ENCODE assay signal across 11 mouse cellular contexts in genomic region chr11:44323314-44323713, GRCm38 (mm10).
A peak's percentile ranks its signal among the peaks of the same experiment; 100 is the strongest.
DNase-seq lines count a peak whose midpoint lies in the region; ATAC-seq lines count a peak whose summit lies in the region.
"Had no signal": no experiment of that assay in that cellular context is flagged by ENCODE, and none has a peak within 500 bp of the region (broad histone marks: within the 10 kb centered on the region; RNA-seq: fewer than 3 reads in every experiment).

No protein-coding gene starts in this region.

- no peak overlapping the region for H3K4me2 ChIP-seq in liver, embryonic 11.5 days
- H3K4me2 ChIP-seq: embryonic facial prominence, embryonic 15.5 days; hindbrain, embryonic 15.5 days; limb, embryonic 12.5 days had no signal

- H3K27ac ChIP-seq in liver, embryonic 11.5 days (ENCODE audit: low read depth, low read length) = no peak overlapping the region
- no peak overlapping the region for H3K27ac ChIP-seq in embryonic facial prominence, embryonic 10.5 days (replicated peaks)
- H3K27ac ChIP-seq: embryonic facial prominence, embryonic 15.5 days; hindbrain, embryonic 15.5 days; limb, embryonic 12.5 days had no signal

- 63% methylated on average over 2 of the region's 2 CpGs for WGBS in liver, embryonic 11.5 days
- WGBS in embryonic facial prominence, embryonic 10.5 days = 76% methylated on average over 2 of the region's 2 CpGs

- H3K9me3 ChIP-seq in liver, embryonic 11.5 days (ENCODE audit: control insufficient read depth, low read length) = no peaks in the 10 kb centered on the region
- no peaks in the 10 kb centered on the region for H3K9me3 ChIP-seq in embryonic facial prominence, embryonic 10.5 days
- H3K9me3 ChIP-seq: embryonic facial prominence, embryonic 15.5 days; hindbrain, embryonic 15.5 days had no signal

- no peaks in the 10 kb centered on the region; the same call in 1 of the 2 replicates for H3K27me3 ChIP-seq in liver, embryonic 11.5 days (replicated peaks; ENCODE audit: control insufficient read depth, insufficient read depth, low read length)
- H3K27me3 ChIP-seq in embryonic facial prominence, embryonic 10.5 days (replicated peaks; ENCODE audit: low read depth, poor library complexity, severe bottlenecking) = no peaks in the 10 kb centered on the region
- H3K27me3 ChIP-seq: embryonic facial prominence, embryonic 15.5 days; hindbrain, embryonic 15.5 days; limb, embryonic 12.5 days had no signal

- ATAC-seq in liver, embryonic 11.5 days (replicated peaks; ENCODE audit: low FRiP score) = no peak

- no peak overlapping the region for H3K9ac ChIP-seq in liver, embryonic 11.5 days (ENCODE audit: low read depth, low read length)
- H3K9ac ChIP-seq: embryonic facial prominence, embryonic 15.5 days; hindbrain, embryonic 15.5 days; limb, embryonic 12.5 days had no signal

- peak; percentile 9 to 26 for DNase-seq in layer of hippocampus, adult 18-20 months (ENCODE audit: low spot score in 2 of 2)
- no peak for DNase-seq in layer of hippocampus, postnatal 25 days (ENCODE audit: extremely low spot score in 1 of 2, low spot score in 1 of 2)
- peak; percentile 85 for DNase-seq in adipocyte (ENCODE audit: low spot score)
- peak; percentile 75 to 81 for DNase-seq in heart, adult 9 months (ENCODE audit: low spot score in 2 of 2)
- DNase-seq in lung, postnatal 14 days = peak; percentile 24
- DNase-seq in liver, embryonic 11.5 days (ENCODE audit: low spot score) = no peak
- DNase-seq in cerebellum, adult 9-10 months = no peak
- DNase-seq in embryonic facial prominence, embryonic 10.5 days (ENCODE audit: low spot score) = no peak

- H3K36me3 ChIP-seq in liver, embryonic 11.5 days (ENCODE audit: control insufficient read depth, insufficient read depth, low read length) = no peaks in the 10 kb centered on the region
- no peaks in the 10 kb centered on the region for H3K36me3 ChIP-seq in embryonic facial prominence, embryonic 10.5 days (replicated peaks)
- H3K36me3 ChIP-seq: embryonic facial prominence, embryonic 15.5 days; hindbrain, embryonic 15.5 days; limb, embryonic 12.5 days had no signal

- no peaks in the 10 kb centered on the region for H3K4me1 ChIP-seq in liver, embryonic 11.5 days (replicated peaks; ENCODE audit: control insufficient read depth, insufficient read depth, low read length)
- H3K4me1 ChIP-seq in embryonic facial prominence, embryonic 10.5 days = no peaks in the 10 kb centered on the region
- H3K4me1 ChIP-seq: embryonic facial prominence, embryonic 15.5 days; hindbrain, embryonic 15.5 days; limb, embryonic 12.5 days had no signal

- no peak overlapping the region for H3K4me3 ChIP-seq in liver, embryonic 11.5 days (ENCODE audit: low read depth, low read length)
- no peak overlapping the region for H3K4me3 ChIP-seq in embryonic facial prominence, embryonic 10.5 days
- H3K4me3 ChIP-seq: embryonic facial prominence, embryonic 15.5 days; hindbrain, embryonic 15.5 days; limb, embryonic 12.5 days had no signal

Comparison
In these comparisons a context has a peak if more than half of its experiments do, and no peak if none do; other contexts are left out.
1. DNase-seq: peak in layer of hippocampus, adult 18-20 months (2 of 2), adipocyte (single experiment), heart, adult 9 months (2 of 2) and lung, postnatal 14 days (single experiment); none in layer of hippocampus, postnatal 25 days (0 of 2), liver, embryonic 11.5 days (single experiment), cerebellum, adult 9-10 months (single experiment) and embryonic facial prominence, embryonic 10.5 days (single experiment).